Mouse (Mus musculus) cortical plate, adult 2 months (tissue): ENCODE results near the gene Olfr1230.

ENCODE experiments used
- CTCF ChIP-seq: fragments of 200-500 bp; IDR thresholded peaks from 2 replicates; pipeline ENCODE4 v1.5.1; 2011; ENCODE audit warnings: mild to moderate bottlenecking, control low read depth, low read length; ENCODE audit not compliant: insufficient read depth; ENCODE audit errors: extremely low read depth
- POLR2A ChIP-seq: fragments of 200-500 bp; IDR thresholded peaks from 2 replicates; pipeline ENCODE4 v1.6.1; 2011; ENCODE audit warnings: mild to moderate bottlenecking, low read length, control low read depth; ENCODE audit not compliant: insufficient read depth; ENCODE audit errors: extremely low read depth

DNA sequence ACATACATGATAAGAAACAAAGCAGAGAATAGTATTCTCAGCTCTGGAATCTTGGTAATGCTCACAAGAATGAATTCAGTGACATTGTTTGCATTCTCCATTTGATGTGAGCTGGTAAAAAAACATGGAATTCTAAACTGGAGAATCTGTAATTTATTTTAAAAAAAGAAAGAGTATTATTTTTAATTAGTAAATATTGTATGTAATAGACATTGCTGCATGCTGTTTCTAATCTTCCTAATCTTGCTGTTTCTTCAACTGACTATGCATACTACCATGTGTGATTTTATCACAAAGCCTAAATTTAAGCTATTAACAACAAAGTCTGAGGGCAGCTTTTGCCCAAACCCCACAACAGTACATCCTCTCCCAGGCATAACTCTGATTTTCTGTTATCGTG, at the start of gene Olfr1230:
- TF ChIP-seq POLR2A, result no peak
- no peak for TF ChIP-seq CTCF
